Mouse (Mus musculus): ENCODE data around the gene Rtp3. TPM values are rescaled to one million over a fixed set of nuclear protein-coding genes. Genes with fewer than 3 reads are reported as not detected.
A peak's percentile ranks its signal among the peaks of the same experiment; 100 is the strongest.

Gene Rtp3
- 3.0 and 4.8 TPM in 2 replicates for total RNA-seq (2021)
- long read RNA-seq, partial matches to known transcripts, result 2 of 12 reads
- long read RNA-seq, other reads (novel, unspliced or antisense), result 8 of 12 reads

GRCm38 (mm10) chr9:110990204-110990603 is at the start of gene Rtp3:
Gene Rtp3 (minus strand): TSS chr9:110990583.
- DNase-seq, result peak; percentile 19

DNA sequence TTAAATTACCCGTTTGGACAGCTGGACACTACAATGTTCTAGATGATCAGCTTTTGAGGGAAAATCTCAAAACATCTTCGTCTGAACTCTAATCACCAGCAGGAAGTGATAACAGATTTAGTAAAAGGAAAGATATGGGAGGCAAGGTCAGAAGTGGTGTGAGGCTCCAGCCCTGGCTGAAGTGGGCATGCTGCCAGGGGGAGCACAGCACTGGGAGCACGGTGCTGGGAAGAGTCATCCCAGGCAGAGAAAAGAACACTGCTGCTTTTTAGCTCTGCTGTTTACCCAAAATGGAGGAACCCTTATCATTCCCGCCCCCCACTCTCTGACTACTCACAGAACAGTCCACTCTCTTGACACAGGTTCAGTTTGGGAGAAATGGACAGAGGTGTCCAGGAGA is 49.6 kb upstream of the Rtp3 start:
- DNase-seq, result peak; percentile 74

- DNase-seq, result no peak
Observed at GRCm38 (mm10) chr9:111033717-111034116, 43.3 kb upstream of the Rtp3 start.

DNA sequence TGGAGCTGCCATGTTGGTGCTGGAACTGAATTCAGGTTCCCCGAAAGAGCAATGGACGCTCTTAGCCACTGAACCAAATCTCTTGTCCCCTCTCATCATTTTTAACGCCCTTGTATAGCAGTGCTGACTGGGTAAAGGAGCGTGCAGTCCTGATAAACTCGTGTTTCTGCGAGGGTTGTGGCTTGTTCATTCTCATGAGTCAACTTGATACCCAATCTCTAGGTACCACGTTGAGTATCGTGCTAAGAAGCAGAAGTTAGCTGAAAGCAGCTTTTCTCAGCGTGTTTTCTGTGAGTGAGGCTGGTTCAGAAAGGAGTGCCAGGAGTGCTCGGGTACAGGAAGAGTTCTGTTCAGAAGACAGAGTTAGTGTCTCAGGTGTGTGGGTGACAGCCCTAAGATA is 36.4 kb upstream of the Rtp3 start:
- DNase-seq, result no peak

DNA sequence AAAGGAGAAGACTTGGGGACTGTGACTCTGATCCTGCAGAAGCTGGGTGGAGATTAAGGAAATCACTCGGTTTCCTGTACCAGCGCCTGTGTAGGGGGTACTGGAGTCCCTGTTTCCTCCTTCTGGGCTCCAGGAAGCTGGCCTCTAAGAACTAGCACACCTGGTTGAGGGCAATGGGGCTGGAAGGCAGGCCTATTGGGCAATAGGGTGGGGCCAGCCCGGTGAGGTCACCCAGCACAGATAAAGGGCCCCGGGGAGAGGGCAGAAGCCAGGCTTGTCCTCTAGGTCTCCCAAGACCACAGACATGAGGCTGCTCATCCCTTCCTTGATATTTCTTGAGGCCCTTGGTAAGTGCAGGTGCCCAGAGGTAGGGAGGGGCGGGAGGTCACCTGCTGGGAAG is 28.6 kb upstream of the Rtp3 start, which contains the start of gene Ltf:
Ltf (plus strand) TSS at position 250 of the 400 bp plus-strand sequence.
- DNase-seq, result no peak

- no peak for DNase-seq
Observed at GRCm38 (mm10) chr9:111015658-111016057, 25.3 kb upstream of the Rtp3 start.

GRCm38 (mm10) chr9:111012041-111012440 is 21.7 kb upstream of the Rtp3 start:
- DNase-seq, result no peak

GRCm38 (mm10) chr9:111011550-111011949 is 21.2 kb upstream of the Rtp3 start:
- DNase-seq, result peak; percentile 20

DNA sequence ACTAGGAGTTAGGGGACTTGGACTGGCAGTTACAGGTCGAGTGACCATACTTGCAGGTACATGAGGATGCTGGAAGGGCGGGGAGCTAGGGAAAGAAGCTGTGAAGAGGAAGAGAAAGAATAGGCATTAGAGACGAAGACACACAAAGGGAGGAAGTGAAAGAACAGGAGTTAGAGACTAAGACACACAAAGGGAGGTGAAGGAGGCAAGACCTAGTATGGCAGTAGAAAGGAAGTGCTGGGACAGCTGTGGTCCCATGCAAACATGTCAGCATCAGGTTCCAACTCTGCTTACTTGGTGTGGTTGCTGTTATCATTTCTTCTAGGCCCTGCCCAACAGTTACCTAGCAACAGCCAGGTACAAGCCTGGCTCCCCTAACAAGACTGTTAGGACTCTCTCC is 19.4 kb upstream of the Rtp3 start:
- no peak for DNase-seq

- no peak for DNase-seq
Observed at GRCm38 (mm10) chr9:111006544-111006943, 16.2 kb upstream of the Rtp3 start.

- DNase-seq, result no peak
Observed at GRCm38 (mm10) chr9:111003279-111003678, 12.9 kb upstream of the Rtp3 start.

DNA sequence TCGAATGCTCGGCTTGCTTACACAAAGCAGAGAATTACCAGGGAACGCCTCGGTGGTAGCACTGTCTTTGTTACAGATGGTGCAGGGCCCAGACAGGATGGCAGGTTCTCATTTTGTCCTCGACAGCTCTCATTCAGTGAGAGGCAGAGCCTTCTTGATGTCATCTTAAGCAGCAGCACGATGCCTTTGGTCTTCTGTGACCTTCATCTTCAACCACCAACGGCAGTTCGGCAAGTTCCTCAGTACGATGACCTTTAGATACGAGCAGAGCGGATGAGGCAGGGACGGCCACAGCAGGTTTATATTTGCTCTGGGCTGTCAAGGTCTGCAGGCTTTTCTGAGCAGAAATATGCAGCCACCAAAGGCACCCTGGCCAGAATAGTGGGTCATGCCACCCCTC is 11.2 kb upstream of the Rtp3 start:
- peak; percentile 19 for DNase-seq

DNA sequence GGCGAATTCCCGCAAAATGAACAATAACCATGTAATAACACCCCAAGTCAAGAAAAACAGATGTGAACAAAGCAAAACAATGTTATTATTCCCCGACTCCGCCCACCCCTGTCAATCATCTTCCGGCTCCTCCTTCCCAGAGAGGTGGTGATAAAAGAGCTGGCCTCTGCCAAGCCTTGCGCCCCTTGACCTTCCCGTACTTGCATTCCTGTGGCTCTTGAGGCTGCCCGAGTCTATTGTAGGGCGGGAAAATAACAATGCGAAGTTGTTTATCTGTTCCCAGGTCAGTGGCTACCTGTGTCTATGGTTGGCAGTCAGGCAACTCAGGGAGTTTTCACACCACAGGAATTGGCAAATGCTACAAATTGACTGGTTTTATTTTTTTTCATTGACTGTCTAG is 9.5 kb upstream of the Rtp3 start:
- DNase-seq, result no peak

GRCm38 (mm10) chr9:110999056-110999455 is 8.7 kb upstream of the Rtp3 start:
- DNase-seq, result no peak

GRCm38 (mm10) chr9:110997245-110997644 is 6.9 kb upstream of the Rtp3 start:
- peak; percentile 70 for DNase-seq

DNA sequence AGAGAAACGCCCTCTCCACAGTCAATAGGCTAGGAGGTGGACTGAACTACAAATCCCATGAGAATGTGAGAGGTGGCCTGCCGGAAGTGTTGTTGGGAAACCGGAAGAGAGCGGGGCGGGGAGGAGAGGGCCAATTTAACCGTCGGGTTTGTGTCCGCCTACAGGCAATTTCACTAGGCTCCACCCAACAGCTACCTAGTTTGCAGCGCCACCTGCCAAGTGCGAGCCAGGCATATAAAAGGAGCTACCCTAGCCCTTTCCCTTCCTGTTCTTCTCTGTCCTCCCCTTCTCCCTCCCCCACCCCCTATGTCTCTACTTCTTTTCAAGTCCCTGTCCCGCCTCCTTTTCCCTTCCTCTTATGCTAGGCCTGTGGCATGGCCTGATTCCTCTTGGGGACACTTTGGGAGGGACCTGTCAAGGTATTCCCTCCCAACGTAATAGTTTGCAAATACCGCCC is 4.4 kb upstream of the Rtp3 start:
- DNase-seq, result peak; percentile 70

- DNase-seq, result no peak
Observed at GRCm38 (mm10) chr9:110993281-110993709, 2.9 kb upstream of the Rtp3 start.

- no peak for DNase-seq
Observed at GRCm38 (mm10) chr9:110989543-110989942, 840 bp downstream of the Rtp3 start.

GRCm38 (mm10) chr9:110989141-110989540 is 1.2 kb downstream of the Rtp3 start:
- no peak for DNase-seq

GRCm38 (mm10) chr9:110988078-110988477 is 2.3 kb downstream of the Rtp3 start:
- DNase-seq, result no peak

GRCm38 (mm10) chr9:110987331-110987730 is 3.1 kb downstream of the Rtp3 start:
- DNase-seq, result no peak

DNA sequence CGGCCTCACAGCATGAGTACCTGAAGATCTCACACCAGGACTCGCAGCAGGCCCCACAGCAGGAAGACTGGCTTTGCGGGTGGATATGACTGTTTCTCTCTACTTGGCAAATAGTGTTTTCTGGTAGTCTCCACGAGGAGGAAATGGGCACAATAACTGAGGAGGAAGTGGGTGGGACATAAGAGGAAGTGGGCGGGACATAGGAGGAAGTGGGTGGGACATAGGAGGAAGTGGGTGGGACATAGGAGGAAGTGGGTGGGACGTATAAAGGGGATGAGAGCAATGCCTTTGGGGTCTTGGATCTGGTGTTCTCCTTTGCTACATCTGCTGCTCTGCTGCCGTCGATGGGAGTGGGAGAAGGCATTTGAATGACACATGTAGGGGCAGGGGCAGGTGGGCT is 4.4 kb downstream of the Rtp3 start:
- DNase-seq, result no peak

DNA sequence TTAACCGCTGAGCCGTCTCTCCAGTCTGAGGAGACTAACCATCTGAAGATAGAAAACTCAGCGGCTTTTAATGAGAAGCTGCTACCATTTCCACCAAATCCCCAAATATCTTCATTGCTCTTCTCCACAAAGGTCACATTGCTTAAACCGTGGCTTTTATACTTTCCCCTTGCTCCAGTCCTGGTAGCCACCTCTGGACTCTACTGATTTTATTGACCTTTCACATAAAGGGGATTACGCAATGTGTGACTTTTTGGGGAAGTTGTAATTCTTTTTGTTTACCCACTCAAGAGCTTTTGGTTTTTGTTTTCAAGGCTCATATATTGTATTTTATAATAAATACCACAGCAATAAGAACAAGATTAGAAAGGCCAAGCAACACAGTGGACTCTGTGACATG is 4.8 kb downstream of the Rtp3 start:
- no peak for DNase-seq

DNA sequence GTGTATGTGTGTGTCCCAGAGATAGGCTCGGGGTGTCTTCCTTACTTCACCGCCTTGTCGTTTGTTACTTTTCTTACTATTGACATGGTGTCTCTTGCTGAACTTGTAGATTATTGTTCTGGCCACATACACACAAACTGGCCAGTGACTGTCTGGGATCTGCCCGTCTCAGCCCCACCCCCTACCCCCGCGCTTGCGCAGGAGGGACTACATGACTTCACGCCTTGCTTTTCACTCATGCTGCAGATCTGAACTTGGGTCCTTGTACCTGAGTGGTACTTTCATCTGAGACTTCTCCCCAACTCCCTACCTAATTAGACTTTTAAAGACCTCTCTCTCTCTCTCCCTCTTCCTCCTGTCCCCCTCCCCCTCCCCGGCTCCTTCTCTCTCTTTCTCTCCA is 6.3 kb downstream of the Rtp3 start:
- DNase-seq, result no peak

- DNase-seq, result no peak
Observed at GRCm38 (mm10) chr9:110982351-110982750, 8.0 kb downstream of the Rtp3 start.

Measured in adrenal gland, postnatal 25 days (tissue).